Mouse (Mus musculus): Measurements from ENCODE around the gene Snip1. TPM values are rescaled to one million over a fixed set of nuclear protein-coding genes. Genes with fewer than 3 reads are reported as not detected.

Gene Snip1
- 27.1 and 29.1 TPM in 2 replicates for polyA plus RNA-seq (2015; fragmentation: Nextera tagmentation; extraction: Ambion mirVana)

- under 1% methylated on average over 73 of the region's 78 CpGs for WGBS
- peaks cover 11% of the 10 kb centered on the region; the same call in 1 of the 2 replicates for H3K27me3 ChIP-seq
- no peaks in the 10 kb centered on the region for H3K9me3 ChIP-seq (replicated peaks)
- peak within 1 kb of the TSS; percentile 48; the same call in 1 of the 2 replicates for H3K27ac ChIP-seq
- H3K4me2 ChIP-seq: peak within 1 kb of the TSS; percentile 95
- peaks cover 20% of the 10 kb centered on the region for H3K4me1 ChIP-seq
- H3K36me3 ChIP-seq (ENCODE audit: poor library complexity, severe bottlenecking): peaks cover 30% of the 10 kb centered on the region
- H3K4me3 ChIP-seq: peak within 1 kb of the TSS; percentile 91
- peak; percentile 93 for ATAC-seq
- H3K9ac ChIP-seq: peak within 1 kb of the TSS; percentile 92
These were observed at the start of gene Snip1 for GRCm38 (mm10) chr4:125066490-125067370. TSS of gene Snip1 (plus strand) at chr4:125066672.

- no peak for ATAC-seq
- no peaks in the 10 kb centered on the region for H3K4me1 ChIP-seq
- H3K27ac ChIP-seq: no peak overlapping the region
- no peaks in the 10 kb centered on the region for H3K36me3 ChIP-seq (ENCODE audit: poor library complexity, severe bottlenecking)
- H3K9ac ChIP-seq: no peak overlapping the region
- WGBS: 87% methylated on average over 11 of the region's 11 CpGs
- no peaks in the 10 kb centered on the region for H3K9me3 ChIP-seq (replicated peaks)
- no peaks in the 10 kb centered on the region for H3K27me3 ChIP-seq
- H3K4me2 ChIP-seq: no peak overlapping the region
- H3K4me3 ChIP-seq: no peak overlapping the region
These were observed 49.0 kb upstream of the Snip1 start for GRCm38 (mm10) chr4:125017431-125017830.

- no peak overlapping the region for H3K4me3 ChIP-seq
- no peaks in the 10 kb centered on the region for H3K4me1 ChIP-seq
- no peaks in the 10 kb centered on the region for H3K9me3 ChIP-seq (replicated peaks)
- H3K27me3 ChIP-seq: no peaks in the 10 kb centered on the region
- no peak overlapping the region for H3K4me2 ChIP-seq
- WGBS: 33% methylated on average over 11 of the region's 11 CpGs
- no peaks in the 10 kb centered on the region for H3K36me3 ChIP-seq (ENCODE audit: poor library complexity, severe bottlenecking)
- no peak overlapping the region for H3K9ac ChIP-seq
- H3K27ac ChIP-seq: no peak overlapping the region
- ATAC-seq: no peak
These were observed 45.5 kb upstream of the Snip1 start for GRCm38 (mm10) chr4:125020780-125021538.

- Histone ChIP-seq H3K4me2 (peak overlapping the region; percentile 87), H3K27me3 (no peaks in the 10 kb centered on the region), H3K4me1 (peaks cover 26% of the 10 kb centered on the region), H3K4me3 (peak overlapping the region; percentile 82), H3K36me3 (ENCODE audit: poor library complexity, severe bottlenecking) (peaks cover 10% of the 10 kb centered on the region), H3K9ac (peak overlapping the region; percentile 87), H3K27ac (peak overlapping the region; percentile 32; the same call in 1 of the 2 replicates), H3K9me3 (replicated peaks) (no peaks in the 10 kb centered on the region)
- WGBS: under 1% methylated on average over 50 of the region's 50 CpGs
- ATAC-seq: peak; percentile 99
These were observed 36.4 kb upstream of the Snip1 start for GRCm38 (mm10) chr4:125029891-125030614.

GRCm38 (mm10) chr4:125034341-125034740, 32.1 kb upstream of the Snip1 start:
- no peaks in the 10 kb centered on the region for H3K9me3 ChIP-seq (replicated peaks)
- H3K27me3 ChIP-seq: no peaks in the 10 kb centered on the region
- no peak overlapping the region for H3K9ac ChIP-seq
- ATAC-seq: no peak
- peaks cover 24% of the 10 kb centered on the region for H3K4me1 ChIP-seq
- no peak overlapping the region for H3K27ac ChIP-seq
- H3K36me3 ChIP-seq (ENCODE audit: poor library complexity, severe bottlenecking): peaks cover 47% of the 10 kb centered on the region
- no peak overlapping the region for H3K4me2 ChIP-seq
- 88% methylated on average over 4 of the region's 4 CpGs for WGBS
- no peak overlapping the region for H3K4me3 ChIP-seq

GRCm38 (mm10) chr4:125044454-125044853, 22.0 kb upstream of the Snip1 start:
- Histone ChIP-seq H3K9ac (no peak overlapping the region), H3K4me3 (no peak overlapping the region), H3K9me3 (replicated peaks) (no peaks in the 10 kb centered on the region), H3K4me1 (no peaks in the 10 kb centered on the region), H3K36me3 (ENCODE audit: poor library complexity, severe bottlenecking) (peaks cover 98% of the 10 kb centered on the region), H3K27me3 (no peaks in the 10 kb centered on the region), H3K4me2 (no peak overlapping the region), H3K27ac (no peak overlapping the region)
- ATAC-seq: no peak
- WGBS: 90% methylated on average over 7 of the region's 7 CpGs

GRCm38 (mm10) chr4:125055385-125055784, 11.1 kb upstream of the Snip1 start:
- no peak overlapping the region for H3K9ac ChIP-seq
- H3K27me3 ChIP-seq: no peaks in the 10 kb centered on the region
- H3K4me2 ChIP-seq: no peak overlapping the region
- no peak overlapping the region for H3K4me3 ChIP-seq
- H3K27ac ChIP-seq: no peak overlapping the region
- H3K4me1 ChIP-seq: peaks cover 6% of the 10 kb centered on the region; the same call in 1 of the 2 replicates
- peaks cover 62% of the 10 kb centered on the region for H3K36me3 ChIP-seq (ENCODE audit: poor library complexity, severe bottlenecking)
- no peak for ATAC-seq
- H3K9me3 ChIP-seq (replicated peaks): no peaks in the 10 kb centered on the region
- WGBS: 94% methylated on average over 9 of the region's 9 CpGs

- H3K9ac ChIP-seq: no peak overlapping the region
- H3K36me3 ChIP-seq (ENCODE audit: poor library complexity, severe bottlenecking): peaks cover 52% of the 10 kb centered on the region
- H3K4me1 ChIP-seq: peaks cover 6% of the 10 kb centered on the region; the same call in 1 of the 2 replicates
- no peaks in the 10 kb centered on the region for H3K27me3 ChIP-seq
- no peak for ATAC-seq
- H3K4me3 ChIP-seq: no peak overlapping the region
- no peak overlapping the region for H3K4me2 ChIP-seq
- 96% methylated on average over 4 of the region's 4 CpGs for WGBS
- no peak overlapping the region for H3K27ac ChIP-seq
- no peaks in the 10 kb centered on the region for H3K9me3 ChIP-seq (replicated peaks)
These were observed 10.0 kb upstream of the Snip1 start for GRCm38 (mm10) chr4:125056476-125056875.

GRCm38 (mm10) chr4:125057273-125057672, 9.2 kb upstream of the Snip1 start:
- Histone ChIP-seq H3K36me3 (ENCODE audit: poor library complexity, severe bottlenecking) (peaks cover 44% of the 10 kb centered on the region), H3K4me2 (no peak overlapping the region), H3K9ac (no peak overlapping the region), H3K4me1 (peaks cover 6% of the 10 kb centered on the region; the same call in 1 of the 2 replicates), H3K27me3 (no peaks in the 10 kb centered on the region), H3K9me3 (replicated peaks) (no peaks in the 10 kb centered on the region), H3K4me3 (no peak overlapping the region), H3K27ac (no peak overlapping the region)
- 69% methylated on average over 3 of the region's 3 CpGs for WGBS
- ATAC-seq: no peak

GRCm38 (mm10) chr4:125058033-125058432, 8.4 kb upstream of the Snip1 start:
- WGBS: 67% methylated on average over 5 of the region's 5 CpGs
- Histone ChIP-seq H3K36me3 (ENCODE audit: poor library complexity, severe bottlenecking) (peaks cover 36% of the 10 kb centered on the region), H3K9ac (no peak overlapping the region), H3K27ac (no peak overlapping the region), H3K4me3 (no peak overlapping the region), H3K27me3 (no peaks in the 10 kb centered on the region), H3K9me3 (replicated peaks) (no peaks in the 10 kb centered on the region), H3K4me1 (peaks cover 6% of the 10 kb centered on the region; the same call in 1 of the 2 replicates), H3K4me2 (no peak overlapping the region)
- ATAC-seq: no peak

GRCm38 (mm10) chr4:125059025-125059424, 7.4 kb upstream of the Snip1 start:
- Histone ChIP-seq H3K36me3 (ENCODE audit: poor library complexity, severe bottlenecking) (peaks cover 26% of the 10 kb centered on the region), H3K4me2 (peak overlapping the region; percentile 47), H3K27me3 (0 out of 2 replicates have a peak, but pooled peaks cover 3% of the 10 kb centered on the region), H3K9ac (no peak overlapping the region; the same call in 1 of the 2 replicates), H3K4me3 (0 out of 2 replicates have a peak overlapping the region, but pooled peaks have one; percentile 7), H3K9me3 (replicated peaks) (no peaks in the 10 kb centered on the region), H3K27ac (no peak overlapping the region), H3K4me1 (peaks cover 6% of the 10 kb centered on the region; the same call in 1 of the 2 replicates)
- peak; percentile 71; the same call in 1 of the 2 replicates for ATAC-seq
- 0% methylated on average over 8 of the region's 8 CpGs for WGBS

Data from forebrain, embryonic 13.5 days (tissue).